Mouse (Mus musculus): ENCODE results near the gene Prkacb.

DNA sequence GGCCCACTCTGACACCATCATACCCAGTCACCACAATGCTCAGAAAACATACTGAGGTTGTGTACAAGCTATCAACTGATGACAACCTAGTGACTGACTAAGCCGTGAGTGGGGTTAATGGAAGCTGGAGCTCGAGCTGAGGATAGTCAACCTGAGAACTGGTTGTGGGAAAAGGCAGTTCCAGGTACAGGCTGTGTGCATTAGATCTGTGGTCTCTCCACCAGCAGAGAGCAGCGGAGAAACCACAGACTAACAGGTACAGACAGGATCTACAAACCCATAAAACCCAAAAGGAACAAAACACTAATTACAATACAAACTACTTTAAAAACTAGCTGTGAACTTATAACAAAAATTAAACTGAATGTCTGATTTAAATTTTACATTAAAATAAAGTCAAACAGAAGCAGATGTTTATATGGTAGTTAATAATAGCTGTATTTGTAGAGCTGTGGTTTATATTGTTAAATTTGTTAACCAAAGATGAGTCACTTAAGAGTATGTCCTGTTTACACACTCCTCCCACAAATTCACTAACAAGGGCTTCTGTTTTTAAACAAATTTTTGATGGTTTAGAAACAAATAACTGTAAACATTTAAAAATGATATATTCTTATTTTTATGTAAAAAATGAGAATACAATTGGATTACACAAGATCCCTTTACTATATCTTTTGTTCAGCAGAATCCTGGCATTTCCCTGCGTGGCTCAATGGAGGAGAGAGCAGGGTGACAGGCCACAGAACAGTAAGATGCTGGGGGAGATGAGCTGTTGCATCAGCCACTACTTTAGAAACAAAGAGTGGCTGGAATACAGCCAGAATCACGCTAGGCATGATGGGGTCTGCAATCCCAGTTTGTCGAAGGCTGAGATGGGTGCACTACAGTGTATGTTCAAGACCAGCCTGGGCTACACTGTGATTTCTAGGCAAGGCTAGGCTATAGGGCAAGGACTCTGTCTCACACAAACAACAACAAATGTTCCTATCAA, 54.5 kb downstream of the Prkacb start:
- no peak for TF ChIP-seq POLR2A (IDR thresholded peaks at IDR 0.05; ENCODE audit: borderline replicate concordance, extremely low read depth, low read depth, low read length)
- no peak for TF ChIP-seq CTCF (IDR thresholded peaks at IDR 0.05; ENCODE audit: insufficient read depth, low read length)

All from lung, adult 2 months (tissue).